Mouse (Mus musculus): Measurements from ENCODE around the gene Tpp1.
"Not testable (repeated sequence)": the region's sequence is repeated elsewhere in the genome, so short reads cannot be mapped to it uniquely, and the experiment has no call there.

Gene Tpp1

DNA sequence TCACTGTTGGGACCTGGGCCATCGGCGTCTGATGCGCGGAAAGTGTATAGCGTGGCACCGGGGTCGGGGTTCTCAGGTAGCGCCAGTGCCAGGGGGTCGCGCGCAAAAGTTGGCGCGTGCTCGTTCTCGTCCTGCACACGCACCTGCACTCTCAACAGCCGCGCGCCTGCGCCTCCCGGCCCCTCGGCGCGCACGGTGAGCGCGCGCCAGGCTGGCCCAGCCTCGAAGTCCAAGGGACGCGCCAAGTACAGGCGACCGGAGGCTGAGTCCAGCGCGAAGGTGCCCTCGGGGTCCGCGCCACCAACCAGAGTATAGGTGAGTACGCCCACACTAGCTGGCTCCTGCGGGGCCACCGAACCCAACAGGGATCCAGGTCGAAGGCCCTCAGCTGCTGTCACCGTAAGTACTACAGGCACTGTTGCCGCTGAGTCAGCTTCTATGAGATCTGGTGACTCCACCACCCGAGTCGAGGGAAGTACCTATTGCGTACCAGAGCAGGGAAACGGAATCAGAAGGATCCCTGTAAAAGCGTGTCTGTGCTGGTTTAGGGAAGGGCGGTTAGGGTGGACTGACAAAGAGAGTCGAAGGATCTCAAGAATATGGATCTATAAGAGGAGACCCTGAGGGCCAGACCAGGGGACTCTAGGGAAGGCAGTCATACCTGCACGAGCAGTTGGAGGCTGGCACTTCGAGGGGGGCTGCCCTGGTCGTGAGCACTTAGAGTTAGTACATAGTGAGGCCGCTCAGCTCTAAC lies 10.7 kb upstream of the Tpp1 start:
- no peak for DNase-seq (ENCODE audit: low spot score in 2 of 2)

DNA sequence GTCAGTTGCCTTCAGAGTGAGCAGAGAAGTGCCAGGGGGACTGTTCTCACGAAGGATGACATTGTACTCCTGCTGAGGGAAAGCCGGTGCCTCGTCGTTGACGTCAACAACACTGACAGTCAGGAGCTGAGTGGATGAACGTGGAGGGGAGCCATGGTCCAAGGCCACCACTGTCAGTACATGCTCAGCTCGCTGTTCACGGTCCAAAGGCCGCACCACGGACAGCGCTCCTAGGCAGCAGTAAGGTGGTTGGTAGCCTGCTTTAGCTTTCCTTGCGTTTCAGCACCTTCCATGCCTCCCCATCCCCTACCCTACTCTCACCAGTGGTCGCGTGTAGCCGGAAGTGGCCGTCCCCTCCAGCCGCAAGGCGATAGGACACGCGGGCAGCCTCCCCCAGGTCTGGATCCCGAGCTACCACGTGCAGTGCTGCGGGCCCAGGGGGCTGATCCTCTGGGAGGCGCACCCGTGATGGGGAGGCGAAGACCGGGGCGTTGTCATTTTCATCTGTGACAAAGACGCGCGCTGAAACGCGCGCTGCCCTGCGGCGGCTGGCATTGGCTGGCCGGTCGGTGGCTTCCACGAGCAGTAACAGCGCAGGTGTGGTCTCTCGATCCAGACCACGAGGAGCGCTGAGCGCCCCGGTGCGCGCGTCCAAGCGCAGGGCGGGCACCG lies 9.9 kb upstream of the Tpp1 start:
- DNase-seq (ENCODE audit: low spot score in 2 of 2): no peak

DNA sequence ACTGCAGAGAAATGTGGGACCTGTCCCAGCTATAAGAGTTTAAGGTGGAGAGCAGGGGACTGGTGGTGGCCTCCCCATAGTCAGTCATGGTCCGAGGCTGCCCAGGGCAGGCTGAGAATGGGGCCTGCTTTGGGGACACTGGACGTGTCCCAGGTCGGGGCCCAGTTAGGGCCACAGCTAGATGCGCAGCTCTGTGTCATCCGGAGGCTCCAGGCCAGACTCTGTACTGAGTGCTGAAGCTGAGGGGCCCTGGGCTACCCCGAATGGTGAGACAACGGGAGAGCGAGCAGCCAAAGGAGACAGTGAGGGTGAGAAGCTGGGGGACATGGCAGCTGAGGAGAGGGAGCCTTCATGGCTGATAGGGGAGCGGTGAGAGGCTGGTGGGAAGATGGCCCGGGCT lies 1.2 kb upstream of the Tpp1 start:
- no peak for DNase-seq (ENCODE audit: low spot score in 2 of 2)

DNA sequence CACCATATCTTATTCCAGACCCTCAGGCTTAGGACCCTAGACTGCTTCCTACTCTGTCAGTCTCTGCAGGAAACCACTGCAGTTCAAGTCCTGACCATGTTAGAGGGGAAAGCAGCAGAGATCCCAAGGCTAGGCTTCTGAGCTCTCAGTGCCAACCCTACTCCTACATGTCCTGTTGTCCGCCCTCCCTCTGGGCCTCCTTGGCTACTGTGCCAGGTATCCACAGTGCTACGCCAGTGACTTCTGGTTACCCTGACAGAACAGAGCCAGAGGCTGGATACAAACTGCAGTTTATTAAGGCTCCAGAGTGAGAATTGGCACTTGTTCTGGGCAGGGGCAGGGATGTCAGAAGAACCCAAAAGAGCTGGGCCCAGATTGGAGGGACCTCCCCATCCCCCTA lies 681 bp upstream of the Tpp1 start:
- no peak for DNase-seq (ENCODE audit: low spot score in 2 of 2)

DNA sequence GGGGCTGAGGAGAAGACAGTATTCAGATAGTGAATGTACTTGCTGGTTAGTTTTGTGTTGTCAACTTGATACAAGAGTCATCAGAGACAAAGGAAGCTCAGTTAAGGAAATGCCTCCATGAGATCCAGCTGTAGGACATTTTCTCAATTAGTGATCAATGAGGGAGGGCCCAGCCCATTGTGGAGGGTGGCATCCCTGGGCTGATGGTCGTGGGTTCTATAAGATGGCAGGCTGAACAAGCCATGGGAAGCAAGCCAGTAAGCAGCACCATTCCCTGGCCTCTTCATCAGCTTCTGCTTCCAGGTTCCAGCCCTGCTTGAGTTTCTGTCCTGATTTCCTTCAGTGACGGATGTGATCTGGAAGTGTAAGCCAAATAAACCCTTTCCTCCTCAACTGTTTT lies 4.3 kb downstream of the Tpp1 start:
- DNase-seq (ENCODE audit: low spot score in 2 of 2): no peak

DNA sequence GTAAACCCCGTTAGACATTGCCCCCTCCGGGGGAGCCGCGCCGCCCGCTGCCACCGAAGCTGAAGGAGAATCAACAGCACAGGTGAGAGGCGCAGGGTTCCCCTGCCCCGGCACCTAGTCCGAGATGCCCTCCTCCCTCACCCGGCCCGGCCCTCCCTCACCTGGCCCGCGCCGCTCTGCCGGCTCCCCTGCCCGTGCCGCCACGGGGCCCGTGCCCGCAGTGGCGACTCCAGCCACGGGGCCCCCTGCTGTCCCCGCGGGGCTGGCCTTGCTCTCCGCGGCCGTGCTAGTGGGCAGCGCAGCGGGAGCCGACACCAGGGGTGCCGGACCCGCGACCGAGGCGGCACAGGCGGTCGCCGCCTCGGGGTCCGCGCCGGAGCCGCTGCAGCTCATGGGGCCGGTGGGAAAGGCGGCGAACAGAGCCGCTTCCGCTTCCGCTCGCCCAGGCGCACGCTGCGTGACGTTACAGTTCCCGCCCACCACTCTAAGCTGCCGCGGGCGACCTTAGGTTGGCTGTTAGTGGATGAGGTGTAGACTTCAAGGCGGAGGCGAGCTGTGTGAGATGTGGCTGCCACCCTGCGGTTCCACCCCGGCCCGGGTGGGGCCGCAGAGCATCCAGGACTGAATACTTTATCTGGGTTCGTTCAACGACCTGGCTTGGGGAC lies 8.0 kb downstream of the Tpp1 start, which contains the start of gene Taf10:
TSS of gene Taf10 (minus strand) at position 436 of the 665 bp plus-strand sequence.
- peak; percentile 80 to 92 for DNase-seq (ENCODE audit: low spot score in 2 of 2)

DNA sequence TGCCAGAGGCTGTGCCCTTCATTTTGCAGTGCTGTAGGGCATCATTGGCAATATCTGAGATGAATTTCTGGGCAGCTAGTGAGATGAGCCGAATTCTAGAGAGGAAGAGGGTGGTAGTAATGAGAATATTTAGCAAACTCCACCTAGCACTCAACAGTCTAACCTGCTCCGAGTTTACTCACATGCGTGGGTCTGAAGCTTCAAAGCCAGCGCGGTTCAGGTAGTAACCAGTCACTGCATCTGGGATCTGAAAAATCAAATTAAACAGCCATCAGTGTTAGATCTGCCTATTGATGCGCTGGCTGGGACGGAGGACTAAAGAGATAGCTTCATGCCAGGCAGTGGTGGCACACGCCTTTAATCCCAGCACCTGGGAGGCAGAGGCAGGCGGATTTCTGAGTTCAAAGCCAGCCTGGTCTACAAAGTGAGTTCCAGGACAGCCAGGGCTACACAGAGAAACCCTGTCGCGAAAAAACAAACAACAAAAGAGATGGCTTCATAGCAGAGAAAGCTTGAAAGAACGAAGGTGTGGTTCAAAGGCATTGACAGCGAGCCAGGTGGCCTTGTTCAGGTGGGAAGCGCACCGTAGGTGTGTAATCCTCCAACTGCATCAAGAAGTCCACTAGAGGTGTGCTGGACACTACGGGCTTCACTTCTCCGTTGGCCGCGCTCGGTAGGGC lies 8.6 kb downstream of the Tpp1 start:
- not testable (repeated sequence) for DNase-seq (ENCODE audit: low spot score in 2 of 2)

DNA sequence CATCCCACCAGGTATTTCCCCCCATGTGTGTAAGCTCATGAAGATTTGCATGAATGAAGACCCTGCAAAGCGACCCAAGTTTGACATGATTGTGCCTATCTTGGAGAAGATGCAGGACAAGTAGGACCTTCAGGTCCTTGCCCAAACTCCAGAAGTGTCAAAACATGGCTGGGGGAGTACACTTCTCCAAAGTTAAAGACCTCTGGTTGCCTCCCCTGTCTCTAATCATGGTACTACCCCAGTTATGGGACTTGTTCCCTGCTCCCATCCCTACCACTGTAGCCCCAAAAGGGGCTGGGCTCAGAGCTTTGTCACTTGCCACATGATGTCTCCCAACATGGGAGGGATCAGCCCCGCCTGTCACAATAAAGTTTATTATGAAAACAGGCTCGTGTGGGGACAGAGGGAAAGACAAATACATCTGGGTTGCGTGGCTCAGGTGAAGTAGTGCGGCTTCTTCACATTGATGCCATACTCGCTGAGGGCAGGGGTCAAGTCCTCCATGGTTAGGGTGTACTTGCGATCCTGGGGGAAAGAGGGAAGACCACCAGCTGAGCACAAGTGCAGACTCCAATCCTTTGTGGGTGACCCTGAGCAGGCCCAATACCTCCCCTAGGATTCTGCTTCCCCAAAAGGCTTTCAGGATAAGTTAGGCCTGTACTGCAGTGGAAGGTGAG lies 9.4 kb downstream of the Tpp1 start:
- DNase-seq (ENCODE audit: low spot score in 2 of 2): not testable (repeated sequence)

DNA sequence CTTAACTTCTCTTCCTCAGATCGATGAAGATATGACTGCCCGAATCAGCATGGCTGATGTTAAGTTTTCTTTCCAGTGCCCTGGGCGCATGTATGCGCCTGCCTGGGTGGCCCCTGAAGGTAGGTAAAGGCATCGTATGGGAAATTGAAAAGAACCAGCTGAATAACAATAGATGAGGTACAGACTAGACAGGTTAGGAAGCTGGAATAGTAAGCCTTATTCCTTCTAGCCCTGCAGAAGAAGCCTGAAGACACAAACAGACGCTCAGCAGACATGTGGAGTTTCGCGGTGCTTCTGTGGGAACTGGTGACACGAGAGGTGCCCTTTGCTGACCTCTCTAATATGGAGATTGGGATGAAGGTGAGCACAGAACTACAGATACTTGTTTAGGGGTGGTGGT lies 10.1 kb downstream of the Tpp1 start:
- DNase-seq (ENCODE audit: low spot score in 2 of 2): no peak

DNA sequence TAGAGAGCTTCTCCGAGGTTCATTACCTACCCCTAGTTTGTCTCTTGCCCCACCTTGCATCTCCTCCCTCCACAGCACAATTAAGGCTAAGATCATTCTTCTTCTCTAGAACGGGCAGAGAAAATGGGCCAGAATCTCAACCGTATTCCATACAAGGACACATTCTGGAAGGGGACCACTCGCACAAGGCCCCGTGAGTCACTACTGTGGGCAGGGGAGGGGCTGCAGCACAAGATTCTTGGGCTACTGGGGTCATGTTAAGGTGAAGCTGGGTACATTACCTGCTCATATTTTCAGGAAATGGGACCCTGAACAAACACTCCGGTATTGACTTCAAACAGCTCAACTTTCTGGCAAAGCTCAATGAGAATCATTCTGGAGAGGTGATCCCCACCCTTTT lies 11.2 kb downstream of the Tpp1 start:
- no peak for DNase-seq (ENCODE audit: low spot score in 2 of 2)

DNA sequence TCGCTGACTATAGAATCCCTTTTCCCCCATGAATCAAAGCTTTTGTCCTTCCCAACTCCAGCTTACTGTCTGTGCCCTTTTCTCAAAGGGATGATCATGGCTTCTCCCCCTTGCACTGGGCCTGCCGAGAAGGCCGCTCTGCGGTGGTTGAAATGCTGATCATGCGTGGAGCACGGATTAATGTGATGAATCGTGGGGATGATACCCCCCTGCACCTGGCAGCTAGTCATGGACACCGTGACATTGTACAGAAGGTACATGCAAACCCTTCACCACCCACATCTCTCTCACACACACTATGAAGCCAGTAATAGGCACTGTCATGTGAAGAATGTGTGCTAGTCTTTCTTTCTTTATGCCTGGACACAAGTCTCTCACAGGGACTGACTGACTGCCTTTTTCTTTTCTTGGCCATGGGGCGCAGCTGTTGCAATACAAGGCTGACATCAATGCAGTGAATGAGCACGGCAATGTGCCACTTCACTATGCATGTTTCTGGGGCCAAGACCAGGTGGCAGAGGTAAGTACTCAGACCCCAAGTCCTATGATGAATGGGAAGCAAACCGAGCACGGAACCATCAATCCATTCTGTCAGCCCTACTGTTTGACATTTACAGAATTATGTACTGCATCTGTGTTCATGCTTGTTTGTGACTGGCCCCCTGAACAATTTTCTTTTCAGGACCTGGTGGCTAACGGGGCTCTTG lies 11.8 kb downstream of the Tpp1 start:
- DNase-seq (ENCODE audit: low spot score in 2 of 2): no peak

DNA sequence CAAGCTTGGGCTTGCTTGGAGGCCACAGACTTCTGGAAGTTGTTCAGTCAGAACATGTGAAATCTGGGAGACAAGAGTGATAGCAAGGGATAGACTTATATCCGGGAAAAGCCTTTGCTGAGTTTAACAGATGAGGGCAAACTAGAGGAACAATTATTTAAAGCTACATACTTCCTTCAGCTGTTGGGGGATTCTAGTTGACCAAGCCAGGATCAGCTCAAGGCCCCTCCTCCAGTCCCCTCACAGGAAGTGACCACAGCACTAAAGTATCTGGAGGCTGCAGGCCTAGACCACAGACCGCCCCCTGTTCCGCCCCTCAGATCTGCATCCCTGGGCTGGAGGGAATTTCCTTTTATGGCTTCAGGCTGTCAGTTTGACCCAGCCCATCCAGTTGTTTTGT lies 13.1 kb downstream of the Tpp1 start:
- no peak for DNase-seq (ENCODE audit: low spot score in 2 of 2)

DNA sequence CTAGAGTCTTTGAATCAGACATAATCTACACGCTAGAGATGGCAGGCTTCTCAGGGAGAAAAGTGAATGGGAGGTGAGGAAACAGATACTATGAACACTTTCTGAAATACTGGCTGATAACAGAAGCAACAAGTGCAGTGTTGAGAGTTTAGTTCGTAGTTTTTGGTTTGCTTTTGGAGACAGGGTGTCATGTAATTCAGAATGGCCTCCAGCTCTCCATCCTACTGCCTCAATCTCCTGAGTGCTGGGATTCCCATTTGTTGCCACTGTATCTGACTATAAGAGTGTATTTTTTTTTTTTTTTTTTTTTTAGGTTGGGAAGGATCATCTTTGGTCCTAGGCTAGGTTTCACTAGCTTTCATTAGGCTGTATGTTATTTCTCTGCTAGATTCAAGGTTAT lies 13.7 kb downstream of the Tpp1 start:
- no peak for DNase-seq (ENCODE audit: low spot score in 2 of 2)

DNA sequence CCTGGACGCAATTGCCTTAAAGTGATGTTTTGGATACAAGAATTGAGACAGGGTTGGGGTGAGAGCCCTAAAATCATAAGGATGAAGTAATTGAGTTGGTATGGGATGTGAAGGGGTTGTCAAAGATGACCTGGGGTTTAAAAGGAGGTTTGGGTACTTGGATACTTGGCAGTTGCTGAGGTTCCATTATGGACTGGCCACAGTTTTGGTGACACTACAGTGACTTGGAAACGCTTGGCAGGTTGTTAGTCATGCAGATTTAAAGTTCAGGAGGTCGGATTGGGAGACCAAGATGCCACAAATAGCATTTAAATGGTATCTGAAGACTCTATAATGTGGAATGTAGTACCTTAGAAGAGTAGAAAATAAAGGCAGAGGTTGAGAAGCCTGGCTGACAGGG lies 14.4 kb downstream of the Tpp1 start:
- DNase-seq (ENCODE audit: low spot score in 2 of 2): no peak

DNA sequence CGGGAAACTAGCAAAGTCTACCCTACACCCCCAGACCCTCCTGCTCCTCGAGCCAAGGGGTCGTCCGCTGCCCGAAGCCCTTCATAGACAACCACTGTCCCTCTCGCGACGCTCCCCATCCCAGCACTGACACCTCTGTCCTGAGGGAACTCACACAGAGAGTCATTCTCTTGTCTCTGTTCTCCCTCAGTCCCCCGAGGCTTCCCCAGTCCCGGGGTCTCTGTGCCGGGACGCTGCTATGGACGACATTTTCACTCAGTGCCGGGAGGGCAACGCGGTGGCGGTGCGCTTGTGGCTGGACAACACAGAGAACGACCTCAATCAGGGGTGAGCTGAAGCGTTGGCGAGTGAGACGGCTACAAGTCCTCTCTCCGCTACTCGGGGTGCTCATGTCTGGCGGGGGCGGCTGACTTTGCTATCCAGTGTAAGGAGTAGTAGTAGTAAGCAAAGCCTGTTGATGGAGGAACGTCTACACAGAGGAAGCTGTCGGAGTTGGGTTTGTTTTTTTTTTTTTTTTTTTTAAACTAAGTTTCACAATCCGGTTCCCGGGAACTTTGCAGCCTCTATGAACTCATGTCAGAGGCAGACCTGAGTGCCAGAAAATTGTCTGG lies 15.0 kb downstream of the Tpp1 start, which contains the start of gene Rrp8:
TSS of gene Rrp8 (minus strand) at position 475 of the 611 bp plus-strand sequence.
- DNase-seq (ENCODE audit: low spot score in 2 of 2): peak; percentile 65 to 77

DNA sequence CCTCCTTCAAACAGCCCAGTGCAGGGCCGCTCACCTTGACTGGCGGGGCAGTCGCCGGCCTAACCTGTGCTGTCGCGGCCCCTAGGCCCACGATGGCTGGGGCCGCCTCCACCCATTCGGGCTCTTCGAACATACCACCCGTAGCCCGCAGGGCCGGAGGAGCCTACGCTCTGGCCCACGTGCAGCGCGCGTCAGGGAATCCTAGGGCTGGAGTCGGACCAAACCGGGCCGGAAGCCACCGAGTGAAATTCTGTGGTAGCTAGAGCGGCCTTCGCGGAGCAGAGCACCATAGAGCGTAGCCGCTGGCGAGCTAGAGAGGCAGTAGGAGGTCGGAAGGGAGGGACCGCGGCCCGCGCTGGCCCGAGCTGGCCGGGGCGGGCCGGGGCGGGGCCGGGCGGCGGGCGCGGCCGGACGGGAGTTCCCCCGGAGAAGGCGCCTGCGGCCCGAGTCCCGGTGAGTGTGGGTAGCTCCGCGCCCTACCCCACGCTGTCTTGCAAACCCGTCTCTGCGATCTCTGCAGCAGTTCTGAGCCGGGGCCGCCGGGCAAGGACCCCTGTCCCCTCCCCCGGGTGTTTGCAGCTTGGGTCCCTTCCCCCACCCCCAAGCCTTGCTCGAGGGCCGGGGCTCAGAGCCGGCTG lies 15.7 kb downstream of the Tpp1 start, which contains the start of gene Ilk:
TSS of gene Ilk (plus strand) at position 329 of the 638 bp plus-strand sequence.
- DNase-seq (ENCODE audit: low spot score in 2 of 2): peak; percentile 87 to 91

DNA sequence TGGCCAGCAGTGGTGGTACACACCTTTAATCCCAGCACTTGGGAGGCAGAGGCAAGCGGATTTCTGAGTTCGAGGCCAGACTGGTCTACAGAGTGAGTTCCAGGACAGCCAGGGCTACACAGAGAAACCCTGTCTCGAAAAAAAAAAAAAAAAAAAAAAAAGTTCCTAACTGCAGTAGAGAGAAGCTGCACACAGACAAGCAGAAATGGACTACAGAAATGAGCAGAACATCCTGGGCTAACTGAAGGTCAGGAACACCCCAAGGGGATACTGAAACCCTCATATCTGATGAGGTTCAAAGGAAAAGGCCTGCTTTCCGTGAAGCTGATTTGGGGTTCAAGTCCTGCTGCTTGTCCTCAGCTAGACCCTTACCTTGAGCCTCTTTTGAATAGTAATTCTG lies 16.6 kb downstream of the Tpp1 start:
- DNase-seq (ENCODE audit: low spot score in 2 of 2): not testable (repeated sequence)

DNA sequence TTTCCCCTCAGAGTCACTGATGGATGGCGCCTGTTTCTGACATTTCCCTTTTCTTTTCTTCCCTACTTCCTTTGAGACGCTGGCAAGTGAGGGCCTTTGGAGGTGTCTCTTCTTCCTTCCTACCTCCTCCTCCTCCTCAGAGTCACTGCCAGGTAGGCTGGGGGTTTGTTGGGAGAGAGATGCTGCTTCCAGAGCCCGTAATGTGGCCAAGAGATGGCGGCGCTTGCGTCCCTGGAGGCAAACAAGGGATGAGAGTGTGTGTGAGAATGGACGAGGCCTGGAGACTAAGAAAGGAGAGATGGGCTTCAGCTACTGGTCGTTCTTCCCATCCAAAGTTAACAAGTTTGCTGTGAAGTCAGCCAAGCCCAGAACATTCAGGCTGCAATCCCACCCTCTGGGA lies 17.2 kb downstream of the Tpp1 start:
- DNase-seq (ENCODE audit: low spot score in 2 of 2): no peak

DNA sequence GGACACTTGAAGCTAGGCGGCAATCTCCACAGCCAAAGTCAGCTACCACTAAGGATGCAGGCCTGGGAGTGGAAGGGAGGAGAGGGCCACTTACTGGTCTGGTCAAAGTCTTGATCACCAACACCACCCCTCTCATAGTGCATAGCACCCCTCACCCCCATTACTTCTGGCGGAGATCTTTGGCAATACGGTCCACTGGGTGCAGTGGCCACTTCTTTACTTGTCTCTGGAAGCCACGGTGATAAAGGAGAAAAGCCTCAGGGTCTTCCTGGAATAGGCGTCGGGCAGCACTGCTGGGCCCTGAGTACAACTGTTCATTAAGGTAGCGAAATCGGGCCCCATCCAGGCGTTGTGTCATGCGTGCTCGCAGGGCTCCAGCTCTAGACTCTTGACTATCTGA lies 18.2 kb downstream of the Tpp1 start:
- DNase-seq (ENCODE audit: low spot score in 2 of 2): no peak

All from spleen, postnatal 10 days (tissue).